Mouse (Mus musculus) heart, embryonic 10.5 days (tissue): ENCODE measurements around the gene Slc4a3. TPM values are rescaled to one million over a fixed set of nuclear protein-coding genes. Genes with fewer than 3 reads are reported as not detected.

Experiments
- DNase-seq: peaks from one replicate; pipeline ENCODE4 v3.0.0-alpha.2; 2017; ENCODE audit warnings: low spot score
- H3K27ac ChIP-seq: fragments of 300-500 bp; sonication (generic); 2 replicates; pipeline ENCODE4 v1.5.1; 2016; ENCODE audit warnings: mild to moderate bottlenecking
- H3K27me3 ChIP-seq: fragments of 300-500 bp; sonication (generic); 2 replicates; pipeline ENCODE4 v1.6.1; 2016; ENCODE audit warnings: mild to moderate bottlenecking; ENCODE audit not compliant: poor library complexity, insufficient read depth, severe bottlenecking
- H3K36me3 ChIP-seq: fragments of 300-500 bp; sonication (generic); 2 replicates; pipeline ENCODE4 v1.6.1; 2016; ENCODE audit warnings: mild to moderate bottlenecking, moderate library complexity
- H3K4me1 ChIP-seq: fragments of 300-500 bp; sonication (generic); 2 replicates; pipeline ENCODE4 v1.6.1; 2016; ENCODE audit warnings: mild to moderate bottlenecking
- H3K4me3 ChIP-seq: fragments of 300-500 bp; sonication (generic); 2 replicates; pipeline ENCODE4 v1.5.1; 2016; ENCODE audit warnings: mild to moderate bottlenecking, moderate library complexity
- H3K9me3 ChIP-seq: fragments of 300-500 bp; sonication (generic); 2 replicates; pipeline ENCODE4 v1.6.1; 2016; ENCODE audit warnings: mild to moderate bottlenecking, moderate library complexity
- WGBS: fragments of 180-500 bp; shearing (Covaris S2); methylation state at CpG from one replicate; pipeline ENCODE4 v1.1.7; 2016; 5-methylcytosine and 5-hydroxymethylcytosine counted together
- polyA plus RNA-seq: library from polyadenylated mRNA; unstranded; fragments of >200 nt; fragmentation: Nextera tagmentation; extraction: Ambion mirVana; gene quantifications from 2 replicates; pipeline ENCODE4 v1.2.1, GENCODE M21; 2016

Slc4a3 gene
- polyA plus RNA-seq, result 20.0 and 29.8 TPM in 2 replicates

DNA sequence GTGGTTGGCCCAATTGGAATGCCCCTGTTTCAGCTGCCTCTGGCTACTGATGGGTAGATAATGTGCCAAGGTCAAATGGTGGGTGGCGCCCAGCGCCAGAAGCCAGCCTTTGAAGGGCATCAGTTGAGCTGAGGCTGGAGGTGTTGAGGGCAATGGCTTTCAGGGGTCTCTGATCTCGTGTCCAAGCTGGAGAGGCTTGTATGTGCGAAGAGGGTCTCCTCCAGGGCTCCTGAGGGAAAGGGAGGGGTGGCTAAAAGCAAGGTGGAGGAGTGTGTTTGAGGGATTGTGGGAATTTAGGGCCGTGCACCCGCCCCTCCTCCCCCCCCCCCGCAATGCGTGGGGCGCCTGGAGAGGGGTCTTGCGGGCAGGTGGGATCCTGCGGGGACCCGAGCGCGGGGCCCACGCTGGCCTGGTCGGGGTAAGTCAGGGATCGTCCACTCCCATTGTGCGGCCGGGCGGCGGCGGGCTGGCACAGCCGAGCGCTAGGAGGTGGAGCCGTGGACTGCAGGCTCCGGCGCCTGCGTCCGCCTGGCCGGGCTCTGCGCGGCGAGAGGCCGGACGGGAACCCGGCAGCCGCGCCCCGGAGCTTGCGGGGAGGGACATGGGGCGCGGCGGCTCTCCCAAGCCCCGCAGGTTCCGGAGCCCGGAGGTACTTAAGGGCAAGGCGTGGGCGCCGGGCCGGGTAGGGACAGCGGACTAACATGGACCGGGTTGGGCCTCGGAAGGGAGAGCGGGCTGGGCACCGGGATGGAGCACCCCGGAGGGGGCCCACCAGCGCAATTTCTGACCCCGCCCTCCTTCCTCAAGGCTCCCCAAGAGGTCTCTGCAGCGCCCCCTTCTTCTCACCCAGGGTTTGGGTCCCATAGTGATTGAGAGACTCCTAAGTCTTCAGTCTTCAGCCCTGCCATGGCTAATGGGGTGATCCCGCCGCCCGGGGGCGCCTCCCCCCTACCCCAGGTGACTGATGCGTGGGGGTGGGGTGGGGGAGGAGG is at the start of gene Slc4a3:
Gene Slc4a3 (plus strand): TSS at position 302 of the 992 bp plus-strand sequence.
- Histone ChIP-seq H3K27ac (peak within 1 kb of the TSS; percentile 97), H3K9me3 (no peaks in the 10 kb centered on the region), H3K4me3 (peak within 1 kb of the TSS; percentile 92), H3K27me3 (peaks cover 11% of the 10 kb centered on the region; the same call in 1 of the 2 replicates), H3K4me1 (peaks cover 44% of the 10 kb centered on the region), H3K36me3 (peaks cover 36% of the 10 kb centered on the region)
- DNase-seq, result no peak
- WGBS, result 1% methylated on average over 54 of the region's 64 CpGs

GRCm38 (mm10) chr1:75498897-75499296 is 47.2 kb upstream of the Slc4a3 start:
- peaks cover 94% of the 10 kb centered on the region for H3K36me3 ChIP-seq
- 84% methylated on average over 4 of the region's 4 CpGs for WGBS
- no peaks in the 10 kb centered on the region for H3K27me3 ChIP-seq
- peaks cover 16% of the 10 kb centered on the region for H3K4me1 ChIP-seq
- H3K9me3 ChIP-seq, result no peaks in the 10 kb centered on the region
- no peak for DNase-seq
- H3K27ac ChIP-seq, result no peak overlapping the region
- no peak overlapping the region for H3K4me3 ChIP-seq

DNA sequence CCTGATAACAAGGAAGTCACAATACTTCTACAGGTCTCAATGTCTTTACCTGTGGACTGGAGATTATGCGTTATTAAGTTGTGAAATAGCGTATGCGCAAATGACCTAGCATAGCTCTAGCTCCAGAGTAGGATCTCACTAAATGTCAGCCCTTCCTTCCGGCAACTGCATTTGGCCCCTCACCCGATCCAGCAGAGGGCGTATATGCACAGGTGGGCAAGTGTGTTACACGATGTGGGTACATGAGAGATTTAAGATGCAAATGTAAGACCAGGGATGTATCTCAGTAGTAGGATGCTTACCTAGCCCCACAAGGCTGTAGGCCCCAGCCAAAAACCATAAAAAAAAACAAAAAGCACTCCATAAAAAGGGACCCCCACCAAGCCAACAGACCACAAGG is 46.6 kb upstream of the Slc4a3 start:
- Histone ChIP-seq H3K9me3 (no peaks in the 10 kb centered on the region), H3K27ac (no peak overlapping the region), H3K4me1 (peaks cover 22% of the 10 kb centered on the region), H3K27me3 (no peaks in the 10 kb centered on the region), H3K4me3 (no peak overlapping the region), H3K36me3 (peaks cover 95% of the 10 kb centered on the region)
- 77% methylated on average over 7 of the region's 7 CpGs for whole genome bisulfite sequencing
- DNase-seq, result no peak

- H3K27me3 ChIP-seq, result no peaks in the 10 kb centered on the region
Measured at GRCm38 (mm10) chr1:75501905-75502304, 44.2 kb upstream of the Slc4a3 start.

DNA sequence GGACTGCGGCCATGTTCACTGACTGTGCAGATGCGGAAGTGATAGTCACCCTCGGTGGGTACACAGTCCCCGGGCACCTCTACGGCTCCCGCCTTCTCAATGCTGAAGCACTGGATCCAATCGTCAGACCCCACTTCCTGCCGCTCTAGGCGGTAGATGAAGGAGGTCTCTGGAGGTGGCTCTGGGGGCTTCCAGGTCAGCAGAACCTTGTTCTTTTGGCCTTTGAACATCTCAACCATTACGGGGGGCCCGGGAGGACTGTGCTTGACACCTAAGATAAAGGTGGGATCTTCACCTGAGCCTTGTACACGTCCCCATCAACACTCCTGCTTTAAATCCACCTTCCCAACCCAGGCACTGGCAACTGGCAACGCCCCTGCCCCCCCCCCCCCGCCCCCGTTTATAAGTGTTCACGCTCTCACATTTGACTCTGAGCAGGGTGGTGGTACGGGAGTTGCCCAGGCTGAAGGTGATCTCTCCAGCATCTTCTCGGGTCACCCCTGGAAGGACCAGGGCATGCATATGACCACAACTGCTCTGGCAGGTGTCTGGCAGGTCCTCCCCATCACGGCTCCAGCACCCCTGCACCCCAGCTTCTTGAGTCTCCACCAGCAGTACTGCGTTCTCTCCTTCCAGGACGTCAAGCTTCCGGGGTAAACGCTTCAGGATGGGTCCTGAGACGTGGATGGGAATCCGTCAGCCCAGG is 43.0 kb upstream of the Slc4a3 start:
- no peaks in the 10 kb centered on the region for H3K27me3 ChIP-seq
- DNase-seq, result no peak
- no peak overlapping the region for H3K27ac ChIP-seq
- H3K4me3 ChIP-seq, result peak overlapping the region; percentile 96
- WGBS, result 78% methylated on average over 25 of the region's 25 CpGs
- H3K36me3 ChIP-seq, result peaks cover 59% of the 10 kb centered on the region
- H3K9me3 ChIP-seq, result no peaks in the 10 kb centered on the region
- peaks cover 55% of the 10 kb centered on the region for H3K4me1 ChIP-seq

More at GRCm38 (mm10) chr1:75501905-75502304, 44.2 kb upstream of the Slc4a3 start:
- 90% methylated on average over 9 of the region's 9 CpGs for WGBS
- no peak for DNase-seq
- Histone ChIP-seq H3K4me3 (no peak overlapping the region), H3K9me3 (no peaks in the 10 kb centered on the region), H3K36me3 (peaks cover 71% of the 10 kb centered on the region), H3K27ac (no peak overlapping the region), H3K4me1 (peaks cover 43% of the 10 kb centered on the region)

GRCm38 (mm10) chr1:75503651-75503980 is 42.5 kb upstream of the Slc4a3 start:
- no peaks in the 10 kb centered on the region for H3K27me3 ChIP-seq
- peak; percentile 74 for DNase-seq
- no peaks in the 10 kb centered on the region for H3K9me3 ChIP-seq
- H3K27ac ChIP-seq, result no peak overlapping the region
- H3K4me1 ChIP-seq, result peaks cover 59% of the 10 kb centered on the region
- peaks cover 54% of the 10 kb centered on the region for H3K36me3 ChIP-seq
- 58% methylated on average over 23 of the region's 23 CpGs for WGBS
- H3K4me3 ChIP-seq, result peak overlapping the region; percentile 96

GRCm38 (mm10) chr1:75504256-75505045 is 41.6 kb upstream of the Slc4a3 start:
- peak overlapping the region; percentile 96 for H3K4me3 ChIP-seq
- H3K4me1 ChIP-seq, result peaks cover 67% of the 10 kb centered on the region
- H3K27ac ChIP-seq, result peak overlapping the region; percentile 99; the same call in 1 of the 2 replicates
- 45% methylated on average over 9 of the region's 9 CpGs for WGBS
- no peaks in the 10 kb centered on the region for H3K27me3 ChIP-seq
- H3K9me3 ChIP-seq, result no peaks in the 10 kb centered on the region
- DNase-seq, result no peak
- H3K36me3 ChIP-seq, result peaks cover 45% of the 10 kb centered on the region

DNA sequence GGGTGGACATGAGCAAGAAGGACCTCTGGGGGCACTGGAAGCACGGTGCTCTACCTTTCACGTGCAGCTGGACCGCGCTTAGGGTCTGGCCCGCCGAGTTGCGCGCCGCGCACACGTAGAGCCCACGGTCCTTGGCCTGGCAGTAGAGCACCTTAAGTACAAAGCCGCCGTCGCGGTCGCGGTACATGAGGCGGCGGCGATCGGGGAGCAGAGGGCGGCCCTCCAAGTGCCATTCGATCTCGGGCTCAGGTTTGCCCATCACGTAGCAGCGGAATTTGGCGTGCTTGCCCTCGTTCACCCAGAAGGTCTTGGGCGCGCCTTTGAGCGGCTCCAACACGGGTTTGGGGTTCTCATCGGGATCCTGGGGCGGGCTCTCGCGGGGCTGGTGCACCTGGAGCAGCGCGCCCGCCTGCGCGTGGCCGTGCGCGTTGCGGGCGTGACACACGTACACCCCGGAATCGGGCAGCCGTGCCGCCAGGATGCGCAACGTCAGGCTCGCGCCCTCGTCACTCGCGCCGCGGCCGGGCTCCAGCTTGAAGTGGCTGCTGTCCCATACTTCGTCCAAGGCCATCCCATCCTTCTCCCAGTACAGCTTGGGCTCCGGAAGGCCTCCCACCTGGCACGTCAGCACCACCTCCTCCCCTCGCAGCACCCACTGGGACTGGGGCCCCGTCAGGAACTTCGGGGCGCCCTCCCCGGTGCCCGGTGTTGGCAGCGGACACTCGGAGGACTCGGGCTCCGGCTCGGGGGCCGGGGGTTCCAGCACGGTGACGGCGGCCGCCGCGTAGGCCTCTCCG is 40.7 kb upstream of the Slc4a3 start:
- peaks cover 76% of the 10 kb centered on the region for H3K4me1 ChIP-seq
- H3K27ac ChIP-seq, result peak overlapping the region; percentile 99
- WGBS, result under 1% methylated on average over 83 of the region's 84 CpGs
- H3K27me3 ChIP-seq, result no peaks in the 10 kb centered on the region
- H3K36me3 ChIP-seq, result peaks cover 36% of the 10 kb centered on the region
- H3K4me3 ChIP-seq, result peak overlapping the region; percentile 96
- no peaks in the 10 kb centered on the region for H3K9me3 ChIP-seq
- DNase-seq, result peak; percentile 86

DNA sequence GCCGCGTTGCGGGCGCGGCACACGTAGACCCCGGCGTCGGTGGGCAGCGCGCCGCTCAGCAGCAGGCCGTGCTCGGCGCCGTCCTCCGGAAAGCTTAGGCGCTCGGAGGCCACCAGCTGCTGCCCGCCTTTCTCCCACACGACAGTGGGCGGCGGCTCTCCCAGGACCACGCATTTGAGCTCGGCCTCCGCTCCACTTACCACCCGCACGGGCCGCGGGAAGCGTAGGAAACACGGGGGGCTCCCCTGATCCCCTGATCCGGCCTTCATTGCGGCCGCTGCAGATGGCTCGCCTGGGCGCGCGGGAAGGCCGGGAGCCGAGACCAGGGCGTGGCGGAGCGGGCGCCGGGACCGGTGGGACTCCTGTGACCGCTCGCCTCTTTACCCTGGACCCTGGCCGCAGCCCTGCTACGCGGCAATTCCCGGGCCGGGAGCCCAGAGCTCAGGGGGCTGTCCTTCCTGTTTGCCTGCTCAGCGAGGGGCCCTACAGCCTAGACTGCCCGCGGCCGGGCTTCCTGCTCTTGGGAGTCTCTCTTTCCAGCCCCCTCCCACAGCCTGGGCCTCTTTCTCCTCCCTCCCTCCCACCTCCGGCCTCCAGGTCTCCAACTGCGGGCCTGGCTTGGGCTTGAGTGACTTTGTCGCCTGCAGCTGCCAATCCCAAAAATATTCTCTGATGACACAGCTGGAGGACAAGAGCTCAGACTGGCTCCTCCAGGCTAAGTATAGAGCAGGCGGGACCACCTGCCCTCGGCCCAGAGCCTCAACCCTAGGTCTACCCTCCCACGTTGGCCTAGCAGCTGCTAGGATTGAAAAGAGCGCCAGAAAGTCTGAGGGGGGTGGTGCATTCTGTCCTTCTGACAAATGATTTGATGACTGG is 39.9 kb upstream of the Slc4a3 start, which contains the start of gene Obsl1:
Gene Obsl1 (minus strand): TSS at position 497 of the 876 bp plus-strand sequence.
- DNase-seq, result peak; percentile 96
- H3K27me3 ChIP-seq, result no peaks in the 10 kb centered on the region
- under 1% methylated on average over 54 of the region's 65 CpGs for WGBS
- H3K4me3 ChIP-seq, result peak within 1 kb of the TSS; percentile 96
- H3K9me3 ChIP-seq, result no peaks in the 10 kb centered on the region
- peaks cover 85% of the 10 kb centered on the region for H3K4me1 ChIP-seq
- peaks cover 28% of the 10 kb centered on the region for H3K36me3 ChIP-seq
- H3K27ac ChIP-seq, result peak within 1 kb of the TSS; percentile 99

DNA sequence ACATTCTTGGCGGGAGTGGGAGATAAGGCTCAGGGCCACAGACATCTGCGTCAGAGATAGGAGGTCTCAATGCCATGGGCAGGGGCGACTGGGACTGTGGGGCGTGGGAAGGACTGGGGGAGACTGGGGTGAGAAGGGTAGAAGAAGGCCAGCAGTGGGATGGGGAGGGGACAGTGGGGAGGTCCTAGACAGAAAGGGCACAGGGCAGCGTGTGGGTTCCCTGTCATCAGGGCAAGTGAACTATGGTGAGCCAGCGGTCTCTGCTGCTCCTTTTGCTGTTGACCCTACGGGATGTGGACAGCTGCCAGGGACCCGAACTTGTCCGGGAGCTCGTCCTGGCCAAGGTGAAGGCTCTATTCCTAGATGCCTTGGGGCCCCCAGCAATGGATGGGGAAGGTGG is 39.1 kb upstream of the Slc4a3 start, which contains the start of gene Inha:
Gene Inha (plus strand): TSS at position 72 of the 400 bp plus-strand sequence.
- no peaks in the 10 kb centered on the region for H3K27me3 ChIP-seq
- peak within 1 kb of the TSS; percentile 99 for H3K27ac ChIP-seq
- no peaks in the 10 kb centered on the region for H3K9me3 ChIP-seq
- H3K4me1 ChIP-seq, result peaks cover 90% of the 10 kb centered on the region
- WGBS, result 36% methylated on average over 10 of the region's 10 CpGs
- peak within 1 kb of the TSS; percentile 96 for H3K4me3 ChIP-seq
- peaks cover 20% of the 10 kb centered on the region for H3K36me3 ChIP-seq
- DNase-seq, result peak; percentile 76

DNA sequence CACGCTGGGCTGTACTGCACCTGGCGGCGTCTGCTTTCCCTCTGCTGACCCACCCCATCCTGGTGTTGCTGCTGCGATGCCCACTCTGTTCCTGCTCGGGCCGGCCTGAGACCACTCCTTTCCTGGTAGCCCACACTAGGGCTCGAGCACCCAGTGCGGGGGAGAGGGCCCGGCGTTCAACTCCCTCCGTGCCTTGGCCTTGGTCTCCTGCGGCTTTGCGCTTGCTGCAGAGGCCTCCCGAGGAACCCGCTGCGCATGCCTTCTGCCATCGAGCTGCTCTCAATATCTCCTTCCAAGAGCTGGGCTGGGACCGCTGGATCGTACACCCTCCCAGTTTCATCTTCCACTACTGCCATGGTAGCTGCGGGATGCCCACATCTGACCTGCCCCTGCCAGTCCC is 36.5 kb upstream of the Slc4a3 start:
- WGBS, result 42% methylated on average over 20 of the region's 20 CpGs
- peaks cover 84% of the 10 kb centered on the region for H3K4me1 ChIP-seq
- H3K4me3 ChIP-seq, result no peak overlapping the region
- peak overlapping the region; percentile 89 for H3K27ac ChIP-seq
- H3K27me3 ChIP-seq, result no peaks in the 10 kb centered on the region
- no peaks in the 10 kb centered on the region for H3K9me3 ChIP-seq
- no peak for DNase-seq
- H3K36me3 ChIP-seq, result no peaks in the 10 kb centered on the region; the same call in 1 of the 2 replicates
